Mouse (Mus musculus): ENCODE measurements at regions not wholly inside any gene's neighbourhood (a gene's known extent, or its start where the extent isn't known, plus 50 kb on each side); places are given as distances from the start of the nearest gene placed in this dataset.

GRCm38 (mm10) chr7:36087598-36087997, 284.8 kb upstream of the Zfp507 start:
- DNase-seq (ENCODE audit: low spot score) = no peak
- no peak for ATAC-seq (ENCODE audit: low FRiP score, low TSS enrichment)
- no peaks in the 10 kb centered on the region for H3K9me3 ChIP-seq (ENCODE audit: control insufficient read depth, low read length)
- no peak overlapping the region for H3K9ac ChIP-seq (ENCODE audit: low read length)
- 87% methylated on average over 6 of the region's 6 CpGs for WGBS
- TF ChIP-seq CTCF (IDR thresholded peaks at IDR 0.05; ENCODE audit: low read depth) (no peak), EP300 (optimal IDR thresholded peaks at IDR 0.05) (no peak)
- H3K27me3 ChIP-seq (ENCODE audit: control insufficient read depth, insufficient read depth, low read length) = no peaks in the 10 kb centered on the region
- H3K4me2 ChIP-seq (replicated peaks; ENCODE audit: low read depth) = no peak overlapping the region
- no peak overlapping the region for H3K27ac ChIP-seq (replicated peaks)
- no peaks in the 10 kb centered on the region for H3K36me3 ChIP-seq (ENCODE audit: control insufficient read depth, insufficient read depth, low read length)
- no peak overlapping the region for H3K4me3 ChIP-seq (ENCODE audit: low read depth, low read length)
- no peaks in the 10 kb centered on the region for H3K4me1 ChIP-seq (replicated peaks; ENCODE audit: control insufficient read depth, insufficient read depth)

GRCm38 (mm10) chr7:36078666-36079065, 275.9 kb upstream of the Zfp507 start:
- TF ChIP-seq CTCF (IDR thresholded peaks at IDR 0.05; ENCODE audit: low read depth) (no peak), EP300 (optimal IDR thresholded peaks at IDR 0.05) (no peak)
- Histone ChIP-seq H3K36me3 (ENCODE audit: control insufficient read depth, insufficient read depth, low read length) (no peaks in the 10 kb centered on the region), H3K9me3 (ENCODE audit: control insufficient read depth, low read length) (no peaks in the 10 kb centered on the region), H3K4me1 (replicated peaks; ENCODE audit: control insufficient read depth, insufficient read depth) (no peaks in the 10 kb centered on the region), H3K4me3 (ENCODE audit: low read depth, low read length) (no peak overlapping the region), H3K9ac (ENCODE audit: low read length) (no peak overlapping the region), H3K27ac (replicated peaks) (no peak overlapping the region), H3K4me2 (replicated peaks; ENCODE audit: low read depth) (no peak overlapping the region), H3K27me3 (ENCODE audit: control insufficient read depth, insufficient read depth, low read length) (no peaks in the 10 kb centered on the region)
- DNase-seq (ENCODE audit: low spot score) = no peak
- no peak for ATAC-seq (ENCODE audit: low FRiP score, low TSS enrichment)
- WGBS = 40% methylated on average over 5 of the region's 6 CpGs

GRCm38 (mm10) chr7:36078089-36078654, 275.4 kb upstream of the Zfp507 start:
- DNase-seq (ENCODE audit: low spot score) (no peak), ATAC-seq (ENCODE audit: low FRiP score, low TSS enrichment) (no peak)
- H3K27ac ChIP-seq (replicated peaks) = no peak overlapping the region
- no peak for TF ChIP-seq CTCF (IDR thresholded peaks at IDR 0.05; ENCODE audit: low read depth)
- no peak for TF ChIP-seq EP300 (optimal IDR thresholded peaks at IDR 0.05)
- H3K9ac ChIP-seq (ENCODE audit: low read length) = no peak overlapping the region
- no peak overlapping the region for H3K4me2 ChIP-seq (replicated peaks; ENCODE audit: low read depth)
- H3K9me3 ChIP-seq (ENCODE audit: control insufficient read depth, low read length) = no peaks in the 10 kb centered on the region
- no peak overlapping the region for H3K4me3 ChIP-seq (ENCODE audit: low read depth, low read length)
- H3K36me3 ChIP-seq (ENCODE audit: control insufficient read depth, insufficient read depth, low read length) = no peaks in the 10 kb centered on the region
- WGBS = 59% methylated on average over 11 of the region's 11 CpGs
- no peaks in the 10 kb centered on the region for H3K4me1 ChIP-seq (replicated peaks; ENCODE audit: control insufficient read depth, insufficient read depth)
- no peaks in the 10 kb centered on the region for H3K27me3 ChIP-seq (ENCODE audit: control insufficient read depth, insufficient read depth, low read length)

- Histone ChIP-seq H3K4me1 (replicated peaks; ENCODE audit: control insufficient read depth, insufficient read depth) (no peaks in the 10 kb centered on the region), H3K4me2 (replicated peaks; ENCODE audit: low read depth) (no peak overlapping the region), H3K9me3 (ENCODE audit: control insufficient read depth, low read length) (no peaks in the 10 kb centered on the region), H3K27me3 (ENCODE audit: control insufficient read depth, insufficient read depth, low read length) (no peaks in the 10 kb centered on the region), H3K9ac (ENCODE audit: low read length) (no peak overlapping the region), H3K4me3 (ENCODE audit: low read depth, low read length) (no peak overlapping the region), H3K27ac (replicated peaks) (no peak overlapping the region), H3K36me3 (ENCODE audit: control insufficient read depth, insufficient read depth, low read length) (no peaks in the 10 kb centered on the region)
- DNase-seq (ENCODE audit: low spot score) = no peak
- no peak for TF ChIP-seq CTCF (IDR thresholded peaks at IDR 0.05; ENCODE audit: low read depth)
- no peak for ATAC-seq (ENCODE audit: low FRiP score, low TSS enrichment)
- 73% methylated on average over 2 of the region's 2 CpGs for WGBS
Observed at GRCm38 (mm10) chr7:36077271-36077670, 274.5 kb upstream of the Zfp507 start.

GRCm38 (mm10) chr7:36076021-36076441, 273.2 kb upstream of the Zfp507 start:
- Histone ChIP-seq H3K4me1 (replicated peaks; ENCODE audit: control insufficient read depth, insufficient read depth) (no peaks in the 10 kb centered on the region), H3K27ac (replicated peaks) (no peak overlapping the region; the same call in 1 of the 2 replicates), H3K36me3 (ENCODE audit: control insufficient read depth, insufficient read depth, low read length) (no peaks in the 10 kb centered on the region), H3K4me3 (ENCODE audit: low read depth, low read length) (no peak overlapping the region; the same call in 1 of the 2 replicates), H3K27me3 (ENCODE audit: control insufficient read depth, insufficient read depth, low read length) (no peaks in the 10 kb centered on the region), H3K4me2 (replicated peaks; ENCODE audit: low read depth) (peak overlapping the region; percentile 31; the same call in 1 of the 2 replicates), H3K9ac (ENCODE audit: low read length) (no peak overlapping the region), H3K9me3 (ENCODE audit: control insufficient read depth, low read length) (no peaks in the 10 kb centered on the region)
- no peak for TF ChIP-seq EP300 (optimal IDR thresholded peaks at IDR 0.05)
- no peak for TF ChIP-seq CTCF (IDR thresholded peaks at IDR 0.05; ENCODE audit: low read depth)
- 7% methylated on average over 11 of the region's 11 CpGs for WGBS
- no peak for ATAC-seq (ENCODE audit: low FRiP score, low TSS enrichment)
- peak; percentile 22 for DNase-seq (ENCODE audit: low spot score)

GRCm38 (mm10) chr7:36071774-36072173, 269.0 kb upstream of the Zfp507 start:
- no peak for ATAC-seq (ENCODE audit: low FRiP score, low TSS enrichment)
- peak; percentile 39 for DNase-seq (ENCODE audit: low spot score)
- WGBS = 5% methylated on average over 13 of the region's 13 CpGs
- H3K4me3 ChIP-seq (ENCODE audit: low read depth, low read length) = peak overlapping the region; percentile 25
- no peak overlapping the region for H3K27ac ChIP-seq (replicated peaks)
- H3K36me3 ChIP-seq (ENCODE audit: control insufficient read depth, insufficient read depth, low read length) = no peaks in the 10 kb centered on the region
- TF ChIP-seq CTCF (IDR thresholded peaks at IDR 0.05; ENCODE audit: low read depth) (peak; percentile 84), EP300 (optimal IDR thresholded peaks at IDR 0.05) (no peak)
- H3K9ac ChIP-seq (ENCODE audit: low read length) = no peak overlapping the region
- no peaks in the 10 kb centered on the region for H3K9me3 ChIP-seq (ENCODE audit: control insufficient read depth, low read length)
- no peaks in the 10 kb centered on the region for H3K4me1 ChIP-seq (replicated peaks; ENCODE audit: control insufficient read depth, insufficient read depth)
- peak overlapping the region; percentile 49 for H3K4me2 ChIP-seq (replicated peaks; ENCODE audit: low read depth)
- no peaks in the 10 kb centered on the region for H3K27me3 ChIP-seq (ENCODE audit: control insufficient read depth, insufficient read depth, low read length)
